Mouse (Mus musculus): ENCODE measurements around the gene 9430038I01Rik. TPM values are rescaled to one million over a fixed set of nuclear protein-coding genes. Genes with fewer than 3 reads are reported as not detected.
A peak's percentile ranks its signal among the peaks of the same experiment; 100 is the strongest.

The 9430038I01Rik gene
- total RNA-seq, 2 experiments from 2014 or later, result 7.7 to 8.0 TPM

- intact Hi-C loops (cut with DNase I), result no loop called here
- DNase-seq, result no peak
Observed at GRCm38 (mm10) chr7:137371770-137372169, 38.8 kb downstream of the 9430038I01Rik start.

DNA sequence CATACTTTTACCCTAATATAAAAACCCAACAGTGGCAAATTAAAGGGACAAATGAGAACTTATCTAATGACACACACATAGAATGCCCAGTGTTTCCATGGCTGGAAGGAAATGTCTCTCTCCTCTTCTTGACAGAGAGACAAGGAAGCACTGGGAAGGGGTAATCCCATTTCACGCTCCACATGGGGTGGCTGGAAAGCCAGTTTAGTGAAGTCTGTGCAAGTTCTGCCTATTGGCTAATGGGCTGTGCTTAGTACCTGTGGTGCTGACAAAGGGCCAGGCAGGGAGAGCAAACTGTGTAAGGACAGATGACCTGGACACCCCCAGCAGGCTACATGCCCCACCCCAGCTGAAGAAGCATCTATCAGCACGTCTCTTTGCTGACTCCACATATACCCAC lies 40.4 kb downstream of the 9430038I01Rik start:
- intact Hi-C loops (cut with DNase I), result no loop called here
- no peak for DNase-seq

DNA sequence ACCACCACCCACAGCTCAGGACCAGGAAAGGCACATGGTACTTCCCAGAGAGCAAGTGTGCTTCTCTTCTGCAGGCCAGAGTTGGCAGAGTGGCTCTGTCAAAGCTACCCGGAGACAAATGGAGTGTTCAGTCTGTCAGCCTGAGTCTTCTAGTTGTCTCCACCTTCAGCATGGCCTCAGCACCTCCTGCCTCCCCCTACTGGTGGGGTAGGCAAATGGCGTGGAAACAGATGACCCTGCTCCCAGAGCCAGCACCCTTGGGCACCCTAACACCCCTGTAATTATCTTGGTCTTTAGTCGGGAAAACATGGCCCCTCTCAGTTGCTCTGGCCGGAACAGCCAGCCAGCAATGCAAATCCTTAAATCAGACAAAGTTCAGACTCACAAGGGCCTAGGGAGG lies 43.8 kb downstream of the 9430038I01Rik start:
- no peak for DNase-seq
- intact Hi-C loops (cut with DNase I), result no loop called here

- intact Hi-C loops (cut with DNase I), result no loop called here
Observed at GRCm38 (mm10) chr7:137365056-137365455, 45.5 kb downstream of the 9430038I01Rik start.

DNA sequence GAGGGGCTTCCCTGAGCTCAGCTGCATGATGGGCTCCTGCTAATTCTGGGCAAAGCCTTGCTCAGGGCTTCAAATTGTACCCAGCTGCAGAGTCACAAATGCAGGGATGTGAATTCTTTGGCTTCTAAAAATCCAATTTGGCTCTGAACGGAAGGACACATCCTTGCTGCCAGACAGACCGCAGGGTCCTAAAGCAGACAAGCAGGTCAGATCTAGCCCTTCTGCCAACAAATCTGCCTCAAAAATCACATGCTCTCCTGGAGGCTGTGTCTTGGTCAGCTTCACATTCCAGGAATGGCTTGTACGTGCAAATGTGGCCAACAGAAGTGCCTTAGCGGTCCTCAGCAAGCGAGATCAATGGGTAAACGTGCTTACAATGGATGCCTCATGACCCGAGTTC lies 46.0 kb downstream of the 9430038I01Rik start:
- intact Hi-C loops (cut with DNase I), result no loop called here
- no peak for DNase-seq

More at GRCm38 (mm10) chr7:137365056-137365455, 45.5 kb downstream of the 9430038I01Rik start:
- DNase-seq, result no peak

DNA sequence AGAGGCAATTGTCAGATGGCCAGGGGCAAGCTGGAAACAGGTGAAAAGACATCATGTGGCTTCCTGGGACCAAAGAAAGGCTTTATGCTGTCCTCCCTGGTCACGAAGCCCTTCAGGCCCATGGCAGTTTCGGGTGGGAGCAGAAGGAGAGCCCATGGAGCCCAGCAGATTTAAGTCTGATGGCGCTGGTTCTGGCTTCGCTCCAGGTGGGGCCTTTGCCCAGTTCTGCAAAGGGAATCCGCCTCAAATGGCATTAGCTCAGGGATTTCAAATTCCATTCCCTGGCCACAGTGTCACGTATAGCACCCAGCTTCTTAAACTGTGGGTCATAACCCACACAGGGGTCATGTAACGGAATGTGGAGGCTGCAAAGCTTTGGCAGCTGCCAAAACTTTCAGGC lies 63.7 kb downstream of the 9430038I01Rik start:
- peak; percentile 10 to 30 for DNase-seq
- intact Hi-C loops (cut with DNase I), result no loop called here

GRCm38 (mm10) chr7:137346068-137346467 lies 64.5 kb downstream of the 9430038I01Rik start:
- peak; percentile 37 to 43 for DNase-seq
- intact Hi-C loops (cut with DNase I), result no loop called here

DNA sequence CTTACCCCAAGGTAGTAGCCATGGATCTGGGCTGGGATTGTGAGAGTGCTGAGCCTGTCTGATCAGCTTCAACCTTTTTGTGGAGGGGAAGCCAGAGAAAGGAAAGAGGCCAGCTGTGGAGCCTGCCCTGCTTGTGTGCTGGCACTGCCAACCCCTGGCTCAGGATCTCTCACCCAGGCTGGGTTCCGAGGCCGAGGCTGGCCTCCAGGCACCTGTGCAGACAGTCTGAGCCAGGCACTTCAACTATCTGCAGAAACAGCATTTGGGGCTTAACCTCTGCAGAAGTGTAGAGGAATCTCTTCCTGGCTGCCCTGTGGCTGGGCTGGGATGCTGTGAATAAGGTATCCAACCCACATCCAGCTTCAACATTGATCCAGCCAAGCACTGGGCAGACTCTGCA lies 76.6 kb downstream of the 9430038I01Rik start:
- DNase-seq, result no peak
- intact Hi-C loops (cut with DNase I), result no loop called here

Other genes with a start within 250 kb of the 9430038I01Rik start
- gene Ebf3, start 96.3 kb downstream of the 9430038I01Rik start, total RNA-seq (2021), result 10 to 100 TPM; 13.2 to 15.2 TPM
- gene Glrx3, start 26.9 kb upstream of the 9430038I01Rik start, total RNA-seq (2021), result 100 to 1,000 TPM; 115 to 129 TPM

Measured in heart, postnatal 14 days (tissue).